Mouse (Mus musculus): ENCODE measurements around the gene Plxdc1. TPM values are rescaled to one million over a fixed set of nuclear protein-coding genes. Genes with fewer than 3 reads are reported as not detected.

Plxdc1 gene
- polyA plus RNA-seq, 1 experiment from 2014 or later: 13.4 TPM

GRCm38 (mm10) chr11:97968385-97968784 lies 17.9 kb downstream of the Plxdc1 start:
- no peaks in the 10 kb centered on the region for H3K36me3 ChIP-seq (ENCODE audit: inconsistent target)
- 86% methylated on average over 5 of the region's 5 CpGs for WGBS (ENCODE audit: missing documents)
- H3K79me2 ChIP-seq (ENCODE audit: inconsistent target): no peaks in the 10 kb centered on the region
- H3K4me3 ChIP-seq (ENCODE audit: inconsistent target): no peak overlapping the region
- H3K27ac ChIP-seq: no peak overlapping the region

DNA sequence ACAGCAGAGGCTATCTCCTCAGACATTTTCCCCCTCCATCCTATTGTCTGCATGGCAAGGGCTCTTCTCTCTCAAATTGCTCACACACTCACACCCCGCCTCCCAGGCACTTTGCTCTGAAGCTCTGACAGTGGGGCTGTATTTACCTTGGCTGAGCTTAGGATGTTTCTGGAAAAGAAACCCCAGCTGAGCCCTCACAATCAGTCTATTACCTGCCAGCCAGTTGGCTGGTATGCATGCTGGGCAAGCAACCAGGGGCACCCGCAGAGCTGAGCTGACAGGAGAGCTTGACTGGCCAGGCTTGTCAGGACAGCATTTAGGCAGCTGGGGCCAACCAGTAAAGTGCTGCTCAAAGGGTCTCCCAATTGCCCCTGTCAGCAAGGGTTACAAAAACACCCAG lies 19.1 kb downstream of the Plxdc1 start:
- no peak overlapping the region for H3K4me3 ChIP-seq (ENCODE audit: inconsistent target)
- H3K36me3 ChIP-seq (ENCODE audit: inconsistent target): no peaks in the 10 kb centered on the region
- no peak overlapping the region for H3K27ac ChIP-seq
- WGBS (ENCODE audit: missing documents): 65% methylated on average over 2 of the region's 2 CpGs
- no peaks in the 10 kb centered on the region for H3K79me2 ChIP-seq (ENCODE audit: inconsistent target)

DNA sequence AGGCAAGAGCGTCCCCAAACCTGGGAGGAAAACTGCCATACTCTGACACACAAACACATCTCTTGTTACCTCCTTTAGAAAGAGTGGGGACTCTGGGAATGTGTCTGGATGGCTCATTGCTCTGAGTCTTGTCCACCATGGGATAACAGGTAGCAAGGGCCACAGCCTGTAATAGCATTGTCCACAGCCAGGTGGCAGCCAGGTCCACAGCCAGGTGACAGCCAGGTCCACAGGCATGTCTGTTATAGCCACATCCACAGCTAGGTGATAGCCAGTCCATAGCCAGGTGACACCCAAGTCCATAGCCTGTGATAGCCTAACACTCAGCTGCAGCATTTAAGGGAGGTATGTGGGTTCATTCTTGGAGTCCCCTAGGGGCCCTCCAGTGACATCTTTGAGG lies 25.3 kb downstream of the Plxdc1 start:
- Histone ChIP-seq H3K36me3 (ENCODE audit: inconsistent target) (no peaks in the 10 kb centered on the region), H3K4me3 (ENCODE audit: inconsistent target) (no peak overlapping the region), H3K79me2 (ENCODE audit: inconsistent target) (no peaks in the 10 kb centered on the region), H3K27ac (no peak overlapping the region)
- WGBS (ENCODE audit: missing documents): 90% methylated on average over 1 of the region's 1 CpGs

- no peak overlapping the region for H3K4me3 ChIP-seq (ENCODE audit: inconsistent target)
- H3K36me3 ChIP-seq (ENCODE audit: inconsistent target): no peaks in the 10 kb centered on the region
- WGBS (ENCODE audit: missing documents): 88% methylated on average over 5 of the region's 5 CpGs
- H3K27ac ChIP-seq: no peak overlapping the region
- H3K79me2 ChIP-seq (ENCODE audit: inconsistent target): no peaks in the 10 kb centered on the region
Observed at GRCm38 (mm10) chr11:97959300-97959680, 27.0 kb downstream of the Plxdc1 start.

DNA sequence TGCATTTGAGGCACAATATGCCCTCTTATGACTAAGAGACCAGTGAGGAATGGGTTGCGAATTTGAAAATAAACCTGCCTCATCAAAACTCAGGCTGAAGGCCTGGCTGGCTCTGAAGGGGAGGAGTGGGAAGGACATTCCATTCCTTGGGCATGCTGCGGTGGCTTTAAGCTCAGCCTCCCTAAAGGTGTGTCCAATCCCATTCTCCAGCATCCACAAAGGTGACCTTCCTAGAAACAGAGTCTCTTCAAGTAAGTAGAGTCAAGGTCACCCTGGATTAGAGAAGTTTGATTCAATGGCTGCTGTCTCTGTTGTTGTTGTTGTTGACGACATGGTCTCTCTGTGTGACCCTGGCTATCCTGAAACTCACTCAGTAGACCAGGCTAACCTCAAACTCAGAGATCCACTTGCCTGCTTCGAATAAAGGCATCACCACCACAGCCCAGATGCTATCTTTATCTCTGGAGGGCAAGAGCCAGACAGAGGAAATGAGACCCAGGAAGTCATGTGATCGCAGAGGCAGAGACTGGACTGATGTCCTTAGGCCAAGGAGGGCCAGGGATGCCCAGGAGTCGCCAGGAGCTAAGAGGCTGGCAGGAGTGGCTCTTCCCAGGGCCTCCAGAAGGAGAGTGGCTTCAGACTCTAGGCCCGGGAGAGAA lies 27.5 kb downstream of the Plxdc1 start:
- Histone ChIP-seq H3K27ac (no peak overlapping the region), H3K79me2 (ENCODE audit: inconsistent target) (no peaks in the 10 kb centered on the region), H3K36me3 (ENCODE audit: inconsistent target) (no peaks in the 10 kb centered on the region), H3K4me3 (ENCODE audit: inconsistent target) (no peak overlapping the region)
- WGBS (ENCODE audit: missing documents): 67% methylated on average over 7 of the region's 7 CpGs

GRCm38 (mm10) chr11:97956905-97957560 lies 29.2 kb downstream of the Plxdc1 start:
- Histone ChIP-seq H3K79me2 (ENCODE audit: inconsistent target) (no peaks in the 10 kb centered on the region), H3K27ac (no peak overlapping the region), H3K36me3 (ENCODE audit: inconsistent target) (no peaks in the 10 kb centered on the region), H3K4me3 (ENCODE audit: inconsistent target) (no peak overlapping the region)
- 78% methylated on average over 6 of the region's 6 CpGs for WGBS (ENCODE audit: missing documents)

DNA sequence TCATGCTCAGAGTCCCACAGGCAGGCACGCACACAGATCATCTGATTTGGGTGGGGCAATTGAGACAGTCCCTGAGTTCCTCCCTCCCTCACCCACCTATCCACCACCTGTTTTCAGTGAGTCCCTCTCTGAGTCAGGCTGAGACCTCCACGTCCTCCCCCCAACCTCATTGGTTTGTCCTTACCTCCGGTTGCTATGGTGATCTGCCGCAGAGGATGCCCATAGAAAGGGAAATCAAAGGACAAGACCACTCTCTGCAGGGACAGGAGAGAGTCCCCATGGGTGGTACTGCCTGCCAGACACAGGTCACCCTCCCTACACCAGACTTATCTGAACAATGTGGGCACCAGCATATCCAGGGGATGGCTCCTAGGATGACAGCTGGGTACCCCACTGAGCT lies 30.3 kb downstream of the Plxdc1 start:
- no peak overlapping the region for H3K4me3 ChIP-seq (ENCODE audit: inconsistent target)
- 93% methylated on average over 4 of the region's 4 CpGs for WGBS (ENCODE audit: missing documents)
- no peaks in the 10 kb centered on the region for H3K36me3 ChIP-seq (ENCODE audit: inconsistent target)
- no peaks in the 10 kb centered on the region for H3K79me2 ChIP-seq (ENCODE audit: inconsistent target)
- H3K27ac ChIP-seq: no peak overlapping the region

- no peaks in the 10 kb centered on the region for H3K36me3 ChIP-seq (ENCODE audit: inconsistent target)
- H3K79me2 ChIP-seq (ENCODE audit: inconsistent target): no peaks in the 10 kb centered on the region
- no peak overlapping the region for H3K27ac ChIP-seq
- 71% methylated on average over 6 of the region's 9 CpGs for WGBS (ENCODE audit: missing documents)
- no peak overlapping the region for H3K4me3 ChIP-seq (ENCODE audit: inconsistent target)
Observed at GRCm38 (mm10) chr11:97955146-97955902, 30.9 kb downstream of the Plxdc1 start.

GRCm38 (mm10) chr11:97954469-97955141 lies 31.6 kb downstream of the Plxdc1 start:
- Histone ChIP-seq H3K4me3 (ENCODE audit: inconsistent target) (no peak overlapping the region), H3K27ac (no peak overlapping the region), H3K79me2 (ENCODE audit: inconsistent target) (no peaks in the 10 kb centered on the region), H3K36me3 (ENCODE audit: inconsistent target) (no peaks in the 10 kb centered on the region)
- WGBS (ENCODE audit: missing documents): 72% methylated on average over 14 of the region's 14 CpGs

DNA sequence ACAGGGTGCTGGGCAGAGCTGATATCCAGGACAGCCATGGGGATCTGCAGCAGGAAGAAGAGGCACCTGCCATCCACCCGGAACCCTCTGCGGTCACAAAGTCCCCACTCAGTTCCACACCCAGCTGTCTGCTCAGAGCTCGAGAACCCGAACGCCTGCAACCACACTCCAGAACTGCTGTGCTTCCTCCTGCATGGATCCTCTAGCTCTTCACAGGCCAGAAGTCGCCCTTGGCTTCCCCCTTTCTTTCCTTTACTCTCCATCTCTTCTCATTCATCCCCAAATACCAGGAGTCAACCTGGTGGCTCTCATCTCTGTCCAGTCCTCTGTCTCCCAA lies 32.3 kb downstream of the Plxdc1 start:
- WGBS (ENCODE audit: missing documents): 89% methylated on average over 6 of the region's 6 CpGs
- Histone ChIP-seq H3K79me2 (ENCODE audit: inconsistent target) (no peaks in the 10 kb centered on the region), H3K4me3 (ENCODE audit: inconsistent target) (no peak overlapping the region), H3K36me3 (ENCODE audit: inconsistent target) (no peaks in the 10 kb centered on the region), H3K27ac (no peak overlapping the region)

- Histone ChIP-seq H3K4me3 (ENCODE audit: inconsistent target) (no peak overlapping the region), H3K27ac (no peak overlapping the region), H3K79me2 (ENCODE audit: inconsistent target) (no peaks in the 10 kb centered on the region), H3K36me3 (ENCODE audit: inconsistent target) (no peaks in the 10 kb centered on the region)
- 88% methylated on average over 14 of the region's 16 CpGs for WGBS (ENCODE audit: missing documents)
Observed at GRCm38 (mm10) chr11:97953179-97953938, 32.9 kb downstream of the Plxdc1 start.

GRCm38 (mm10) chr11:97952367-97953006 lies 33.8 kb downstream of the Plxdc1 start:
- Histone ChIP-seq H3K27ac (no peak overlapping the region), H3K79me2 (ENCODE audit: inconsistent target) (no peaks in the 10 kb centered on the region), H3K4me3 (ENCODE audit: inconsistent target) (no peak overlapping the region), H3K36me3 (ENCODE audit: inconsistent target) (no peaks in the 10 kb centered on the region)
- WGBS (ENCODE audit: missing documents): 100% methylated on average over 1 of the region's 1 CpGs

GRCm38 (mm10) chr11:97949703-97950475 lies 36.4 kb downstream of the Plxdc1 start:
- 74% methylated on average over 20 of the region's 20 CpGs for WGBS (ENCODE audit: missing documents)
- no peak overlapping the region for H3K27ac ChIP-seq

More at GRCm38 (mm10) chr11:97949703-97950475, 36.4 kb downstream of the Plxdc1 start:
- Histone ChIP-seq H3K79me2 (ENCODE audit: inconsistent target) (no peaks in the 10 kb centered on the region), H3K4me3 (ENCODE audit: inconsistent target) (no peak overlapping the region), H3K36me3 (ENCODE audit: inconsistent target) (no peaks in the 10 kb centered on the region)

Measured in macrophage (primary cell).